Mouse (Mus musculus) MEL (cell line): ENCODE results near the gene Frmpd4. TPM values are rescaled to one million over a fixed set of nuclear protein-coding genes. Genes with fewer than 3 reads are reported as not detected.

Experiments
- DNase-seq: peaks from one replicate; pipeline ENCODE4 v3.0.0; 2011; ENCODE audit warnings: low read depth, low spot score
- H3K27ac ChIP-seq: 2 replicates; pipeline ENCODE4 v1.5.1; 2012; ENCODE audit warnings: low read depth, mild to moderate bottlenecking, control low read depth, low read length, moderate library complexity; ENCODE audit not compliant: control insufficient read depth
- H3K27me3 ChIP-seq, 2 experiments: fragments of 150-350 bp in 1 of 2; sonication (generic) in 1 of 2; 2 replicates each; pipeline ENCODE4 v1.6.1; 2012; ENCODE audit warnings: low read length in 2 of 2, mild to moderate bottlenecking in 2 of 2, improper control_type of control experiment in 1 of 2, moderate library complexity in 1 of 2; ENCODE audit not compliant: insufficient read depth in 2 of 2, control insufficient read depth in 1 of 2
- H3K36me3 ChIP-seq, 2 experiments: 2 replicates each; pipeline ENCODE4 v1.6.1; 2012 to 2014; ENCODE audit warnings: low read length in 2 of 2, improper control_type of control experiment in 1 of 2, inconsistent platforms in 1 of 2, mild to moderate bottlenecking in 1 of 2; ENCODE audit not compliant: insufficient read depth in 2 of 2, control insufficient read depth in 1 of 2
- H3K4me1 ChIP-seq, 2 experiments: fragments of 150-350 bp in 1 of 2; sonication (generic) in 1 of 2; 2 replicates each; pipeline ENCODE4 v1.6.1; 2012; ENCODE audit warnings: low read length in 2 of 2, improper control_type of control experiment in 1 of 2, mild to moderate bottlenecking in 1 of 2; ENCODE audit not compliant: insufficient read depth in 2 of 2, control insufficient read depth in 1 of 2
- H3K4me3 ChIP-seq, 2 experiments: fragments of 150-350 bp in 1 of 2; sonication (generic) in 1 of 2; 2 replicates each; pipeline ENCODE4 v1.5.1; 2012; ENCODE audit warnings: low read depth in 2 of 2, low read length in 2 of 2, mild to moderate bottlenecking in 2 of 2, moderate library complexity in 2 of 2, control low read depth in 1 of 2, improper control_type of control experiment in 1 of 2; ENCODE audit not compliant: control insufficient read depth in 1 of 2, insufficient read depth in 1 of 2
- H3K79me2 ChIP-seq: 2 replicates; pipeline ENCODE4 v1.6.1; 2012; ENCODE audit warnings: mild to moderate bottlenecking, low read length, moderate library complexity; ENCODE audit not compliant: control insufficient read depth, poor library complexity, insufficient read depth
- H3K9ac ChIP-seq: 2 replicates; pipeline ENCODE4 v1.6.1; 2012; ENCODE audit warnings: low read depth, mild to moderate bottlenecking, control low read depth, low read length, moderate library complexity; ENCODE audit not compliant: control insufficient read depth, poor library complexity, severe bottlenecking
- H3K9me3 ChIP-seq: fragments of 150-350 bp; sonication (generic); replicated peaks from 2 replicates; pipeline ENCODE4 v1.6.1; 2012; ENCODE audit warnings: mild to moderate bottlenecking, low read length, improper control_type of control experiment, moderate library complexity; ENCODE audit not compliant: insufficient read depth
- BHLHE40 ChIP-seq: IDR thresholded peaks from 2 replicates; pipeline ENCODE4 v1.6.1; 2012; ENCODE audit warnings: low read depth, mild to moderate bottlenecking, inconsistent platforms, low read length, improper control_type of control experiment, borderline replicate concordance
- CHD1 ChIP-seq: IDR thresholded peaks from 2 replicates; pipeline ENCODE4 v1.6.1; 2012; ENCODE audit warnings: low read depth, mild to moderate bottlenecking, inconsistent platforms, low read length, improper control_type of control experiment
- CHD2 ChIP-seq: IDR thresholded peaks from 2 replicates; pipeline ENCODE4 v1.6.1; 2011; ENCODE audit warnings: low read length, improper control_type of control experiment
- EP300 ChIP-seq, 2 experiments: IDR thresholded peaks; 2 replicates each; pipeline ENCODE4 v1.6.1; 2011; ENCODE audit warnings: improper control_type of control experiment in 2 of 2, low read length in 2 of 2, low read depth in 1 of 2, mild to moderate bottlenecking in 1 of 2
- ETS1 ChIP-seq: IDR thresholded peaks from 2 replicates; pipeline ENCODE4 v1.6.1; 2012; ENCODE audit warnings: low read depth, mild to moderate bottlenecking, inconsistent platforms, low read length, improper control_type of control experiment, moderate library complexity
- GABPA ChIP-seq: IDR thresholded peaks from 2 replicates; pipeline ENCODE4 v1.6.1; 2012; ENCODE audit warnings: low read depth, mild to moderate bottlenecking, inconsistent platforms, low read length, improper control_type of control experiment, moderate library complexity
- HCFC1 ChIP-seq: IDR thresholded peaks from 2 replicates; pipeline ENCODE4 v1.6.1; 2012; ENCODE audit warnings: low read depth, mild to moderate bottlenecking, inconsistent platforms, low read length, improper control_type of control experiment, moderate library complexity
- JUND ChIP-seq: IDR thresholded peaks from 2 replicates; pipeline ENCODE4 v1.6.1; 2011; ENCODE audit warnings: low read depth, mild to moderate bottlenecking, improper control_type of control experiment, low read length
- KAT2A ChIP-seq: conservative IDR thresholded peaks from 2 replicates; pipeline ENCODE4 v1.6.1; 2012; ENCODE audit warnings: low read depth, low read length, improper control_type of control experiment, inconsistent platforms
- MAFK ChIP-seq: IDR thresholded peaks from 2 replicates; pipeline ENCODE4 v1.6.1; 2011; ENCODE audit warnings: low read depth, mild to moderate bottlenecking, low read length, improper control_type of control experiment, borderline replicate concordance
- MAZ ChIP-seq: IDR thresholded peaks from 2 replicates; pipeline ENCODE4 v1.6.1; 2012; ENCODE audit warnings: low read depth, mild to moderate bottlenecking, inconsistent platforms, low read length, improper control_type of control experiment
- MXI1 ChIP-seq: IDR thresholded peaks from 2 replicates; pipeline ENCODE4 v1.6.1; 2011; ENCODE audit warnings: mild to moderate bottlenecking, low read depth, low read length, improper control_type of control experiment
- NELFE ChIP-seq: IDR thresholded peaks from 2 replicates; pipeline ENCODE4 v1.6.1; 2011; ENCODE audit warnings: low read depth, low read length, improper control_type of control experiment
- NRF1 ChIP-seq: IDR thresholded peaks from 2 replicates; pipeline ENCODE4 v1.6.1; 2014; ENCODE audit warnings: low read depth, mild to moderate bottlenecking, inconsistent platforms, low read length, improper control_type of control experiment, moderate library complexity; ENCODE audit not compliant: poor library complexity, insufficient read depth, severe bottlenecking
- RAD21 ChIP-seq: IDR thresholded peaks from 2 replicates; pipeline ENCODE4 v1.6.1; 2011; ENCODE audit warnings: mild to moderate bottlenecking, low read depth, low read length, improper control_type of control experiment
- RCOR1 ChIP-seq: IDR thresholded peaks from 2 replicates; pipeline ENCODE4 v1.6.1; 2012; ENCODE audit warnings: low read depth, mild to moderate bottlenecking, inconsistent platforms, low read length, improper control_type of control experiment
- SMC3 ChIP-seq: IDR thresholded peaks from 2 replicates; pipeline ENCODE4 v1.6.1; 2011; ENCODE audit warnings: low read depth, low read length, improper control_type of control experiment
- TAL1 ChIP-seq: IDR thresholded peaks from 2 replicates; pipeline ENCODE4 v1.6.1; 2012; ENCODE audit warnings: mild to moderate bottlenecking, inconsistent platforms, low read length, moderate library complexity, mixed read lengths
- TBP ChIP-seq: IDR thresholded peaks from 2 replicates; pipeline ENCODE4 v1.8.0; 2011; ENCODE audit warnings: low read depth, low read length, improper control_type of control experiment
- TCF12 ChIP-seq: IDR thresholded peaks from 2 replicates; pipeline ENCODE4 v1.6.1; 2014; ENCODE audit warnings: low read depth, mild to moderate bottlenecking, inconsistent platforms, low read length, improper control_type of control experiment, moderate library complexity
- UBTF ChIP-seq: IDR thresholded peaks from 2 replicates; pipeline ENCODE4 v1.6.1; 2012; ENCODE audit warnings: low read depth, mild to moderate bottlenecking, inconsistent platforms, low read length, improper control_type of control experiment, moderate library complexity, borderline replicate concordance; ENCODE audit not compliant: insufficient read depth
- ZC3H11A ChIP-seq: IDR thresholded peaks from 2 replicates; pipeline ENCODE4 v1.6.1; 2012; ENCODE audit warnings: low read depth, mild to moderate bottlenecking, inconsistent platforms, low read length, improper control_type of control experiment
- ZKSCAN1 ChIP-seq: IDR thresholded peaks from 2 replicates; pipeline ENCODE4 v1.6.1; 2012; ENCODE audit warnings: low read depth, mild to moderate bottlenecking, inconsistent platforms, low read length, improper control_type of control experiment, moderate library complexity
- ZNF384 ChIP-seq: IDR thresholded peaks from 2 replicates; pipeline ENCODE4 v1.6.1; 2012; ENCODE audit warnings: low read depth, mild to moderate bottlenecking, inconsistent platforms, low read length, improper control_type of control experiment
- polyA plus RNA-seq, 2 experiments: library from polyadenylated mRNA; stranded (reverse) in 1 of 2; unstranded in 1 of 2; fragments of >175 nt in 1 of 2; fragments of >200 nt in 1 of 2; gene quantifications; 2 replicates each; pipeline versions ENCODE4 v1.2.1 to v1.2.4; 2012; ENCODE audit warnings: low replicate concordance in 2 of 2, low read depth in 1 of 2; ENCODE audit not compliant: insufficient read length in 2 of 2, insufficient read depth in 1 of 2, missing spikeins in 1 of 2
- total RNA-seq: library from RNA; depleted of rRNA; stranded (reverse); fragments of 300-350 nt; gene quantifications from 2 replicates; pipeline ENCODE4 v1.2.3, GENCODE M21; 2012

Gene Frmpd4
- total and polyA plus RNA-seq, 3 experiments: 0.11 to 0.77 TPM; not detected in 1

- no peak for TF ChIP-seq EP300 (IDR thresholded peaks at IDR 0.05; ENCODE audit: low read depth in 1 of 2, low read length in 2 of 2)
- no peak for TF ChIP-seq RCOR1
- TF ChIP-seq, all 39 proteins: peak for 4
These were observed 1079.3 kb downstream of the Frmpd4 start (continued) for GRCm38 (mm10) chrX:167497780-167498179.

- Histone ChIP-seq H3K4me3 (no peak overlapping the region), H3K79me2 (no peaks in the 10 kb centered on the region), H3K9ac (no peak overlapping the region), H3K9me3 (no peaks in the 10 kb centered on the region), H3K36me3 (no peaks in the 10 kb centered on the region), H3K4me1 (no peaks in the 10 kb centered on the region), H3K27ac (no peak overlapping the region)
- DNase-seq: no peak
- no peak for TF ChIP-seq RAD21
- no peak for TF ChIP-seq TBP
- TF ChIP-seq ZNF384: no peak
- TF ChIP-seq KAT2A: no peak
- TF ChIP-seq ETS1: no peak
- TF ChIP-seq, all 39 proteins: peak for 0
- H3K27me3 ChIP-seq: no peaks in the 10 kb centered on the region
These were observed 1084.8 kb downstream of the Frmpd4 start for GRCm38 (mm10) chrX:167492265-167492664.

- Histone ChIP-seq H3K9ac (no peak overlapping the region), H3K79me2 (no peaks in the 10 kb centered on the region), H3K4me1 (no peaks in the 10 kb centered on the region), H3K36me3 (no peaks in the 10 kb centered on the region), H3K9me3 (no peaks in the 10 kb centered on the region), H3K4me3 (no peak overlapping the region), H3K27me3 (no peaks in the 10 kb centered on the region), H3K27ac (no peak overlapping the region)
- DNase-seq: no peak
- TF ChIP-seq TCF12 (no peak), TAL1 (no peak), MAFK (no peak), GABPA (no peak), JUND (no peak), CHD2 (no peak), MXI1 (no peak), ZKSCAN1 (no peak), SMC3 (no peak), RCOR1 (no peak), UBTF (no peak), CHD1 (no peak), NELFE (no peak), RAD21 (no peak), TBP (no peak), MAZ (no peak), NRF1 (no peak), ZC3H11A (no peak), HCFC1 (no peak), BHLHE40 (no peak)
These were observed 1085.3 kb downstream of the Frmpd4 start for GRCm38 (mm10) chrX:167491589-167492207.
